Mouse (Mus musculus): ENCODE measurements around the gene Fbrs. TPM values are rescaled to one million over a fixed set of nuclear protein-coding genes. Genes with fewer than 3 reads are reported as not detected.
A peak's percentile ranks its signal among the peaks of the same experiment; 100 is the strongest.

Gene Fbrs
- 9.9 and 10.4 TPM in 2 replicates for polyA plus RNA-seq (2014; fragmentation: Nextera tagmentation; extraction: Ambion mirVana)

DNA sequence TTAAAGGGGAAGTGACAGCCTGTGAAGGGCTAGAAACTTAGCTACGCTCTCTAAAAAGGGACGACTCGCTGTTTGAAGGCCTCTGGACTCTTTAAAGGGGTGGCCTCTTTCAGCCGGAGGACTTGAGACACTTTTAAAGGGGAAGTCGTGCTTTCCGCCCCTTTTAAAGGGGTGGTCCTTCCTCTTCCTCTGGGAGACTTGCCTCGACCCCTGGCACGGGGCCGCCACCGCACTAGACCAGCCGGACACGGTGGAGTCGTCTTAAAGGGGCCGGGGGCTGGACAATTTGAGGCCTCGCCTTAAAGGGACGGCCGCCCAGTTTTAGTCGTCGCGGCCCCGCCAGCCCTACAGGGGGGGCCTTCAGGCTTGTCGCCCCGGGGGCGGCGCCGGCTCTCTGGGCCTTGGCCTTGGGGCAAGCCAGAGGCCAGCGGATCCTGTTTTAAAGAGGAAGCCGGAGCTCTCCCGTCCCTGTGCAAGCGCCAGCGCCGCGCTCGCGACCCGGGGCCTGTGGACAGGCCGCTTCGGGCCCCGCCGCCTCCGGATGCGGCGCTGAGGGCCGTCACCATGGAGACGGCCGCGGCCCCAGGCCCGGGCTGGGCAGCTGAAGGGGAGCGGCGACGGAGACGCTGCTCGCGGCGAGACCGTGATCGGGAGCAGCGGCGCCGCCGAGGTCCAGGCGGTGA lies at the start of gene Fbrs:
TSS of gene Fbrs (plus strand) at position 565 of the 683 bp plus-strand sequence.
- Histone ChIP-seq H3K4me3 (ENCODE audit: control insufficient read depth in 1 of 2, insufficient read depth in 1 of 2, low read depth in 1 of 2, low read length in 2 of 2) (peak within 1 kb of the TSS; percentile 99), H3K4me2 (ENCODE audit: low read length) (peak within 1 kb of the TSS; percentile 88), H3K27ac (replicated peaks in 1 of 2; ENCODE audit: control insufficient read depth in 1 of 2, insufficient read depth in 1 of 2, low read depth in 2 of 2, low read length in 2 of 2) (peak within 1 kb of the TSS; percentile 94 to 98), H3K36me3 (ENCODE audit: control insufficient read depth, insufficient read depth, low read length) (peaks cover 66% of the 10 kb centered on the region), H3K9ac (ENCODE audit: low read length) (peak within 1 kb of the TSS; percentile 97), H3K4me1 (ENCODE audit: control insufficient read depth in 2 of 2, insufficient read depth in 2 of 2, low read length in 2 of 2) (peaks cover 3 to 22% of the 10 kb centered on the region in 2 experiments; a peak in 3 of 4 replicates), H3K27me3 (ENCODE audit: control insufficient read depth, insufficient read depth, low read length) (no peaks in the 10 kb centered on the region), H3K9me3 (ENCODE audit: control insufficient read depth, low read length) (no peaks in the 10 kb centered on the region)
- peak; percentile 82 for ATAC-seq (ENCODE audit: insufficient number of reproducible peaks, insufficient read depth, low FRiP score, low read depth)
- WGBS, result under 1% methylated on average over 60 of the region's 62 CpGs

DNA sequence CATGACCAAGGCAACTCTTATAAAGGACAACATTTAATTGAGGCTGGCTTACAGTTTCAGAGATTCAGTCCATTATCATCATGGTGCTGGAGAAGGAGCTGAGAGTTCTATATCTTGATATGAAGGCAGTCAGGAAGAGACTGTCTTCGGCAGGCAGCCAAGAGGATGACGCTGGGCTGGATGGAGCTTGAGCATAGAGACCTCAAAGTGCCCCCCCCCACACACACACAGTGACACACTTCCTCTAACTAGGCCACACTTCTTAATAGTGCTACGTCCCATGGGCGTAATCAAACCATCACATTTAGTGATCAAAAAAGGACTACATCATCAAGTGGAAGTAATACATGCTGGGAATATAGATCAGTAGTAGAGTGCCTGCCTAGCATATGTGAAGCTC lies 43.8 kb upstream of the Fbrs start:
- H3K27me3 ChIP-seq (ENCODE audit: control insufficient read depth, insufficient read depth, low read length), result no peaks in the 10 kb centered on the region
- no peaks in the 10 kb centered on the region for H3K4me1 ChIP-seq (ENCODE audit: control insufficient read depth in 2 of 2, insufficient read depth in 2 of 2, low read length in 2 of 2)
- no peak overlapping the region for H3K4me2 ChIP-seq (ENCODE audit: low read length)
- no peak overlapping the region for H3K9ac ChIP-seq (ENCODE audit: low read length)
- H3K27ac ChIP-seq (replicated peaks in 1 of 2; ENCODE audit: control insufficient read depth in 1 of 2, insufficient read depth in 1 of 2, low read depth in 2 of 2, low read length in 2 of 2), result no peak overlapping the region
- WGBS, result 80% methylated on average over 4 of the region's 4 CpGs
- ATAC-seq (ENCODE audit: insufficient number of reproducible peaks, insufficient read depth, low FRiP score, low read depth), result no peak
- H3K9me3 ChIP-seq (ENCODE audit: control insufficient read depth, low read length), result peaks cover 5% of the 10 kb centered on the region
- H3K36me3 ChIP-seq (ENCODE audit: control insufficient read depth, insufficient read depth, low read length), result no peaks in the 10 kb centered on the region
- H3K4me3 ChIP-seq (ENCODE audit: control insufficient read depth in 1 of 2, insufficient read depth in 1 of 2, low read depth in 1 of 2, low read length in 2 of 2), result no peak overlapping the region

DNA sequence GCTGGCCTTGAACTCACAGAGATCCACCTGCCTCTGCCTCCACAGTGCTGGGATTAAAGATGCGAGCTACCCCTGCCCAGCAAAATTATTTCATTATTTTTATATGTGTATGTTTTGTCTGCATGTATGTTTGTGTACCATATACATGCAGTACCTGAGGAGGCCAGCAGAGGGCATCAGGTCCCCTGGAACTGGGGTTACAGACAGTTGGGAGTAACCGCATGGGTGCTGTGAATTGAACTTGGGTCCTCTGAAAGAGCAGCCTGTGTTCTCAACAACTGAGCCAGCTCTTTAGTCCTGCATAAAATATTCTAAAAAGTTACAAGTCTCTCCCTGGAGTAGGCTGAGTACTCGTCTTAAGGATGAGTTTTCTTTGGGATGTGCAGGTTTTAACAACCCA lies 41.3 kb upstream of the Fbrs start:
- WGBS, result 85% methylated on average over 3 of the region's 3 CpGs
- H3K4me2 ChIP-seq (ENCODE audit: low read length), result no peak overlapping the region
- peaks cover 12% of the 10 kb centered on the region for H3K36me3 ChIP-seq (ENCODE audit: control insufficient read depth, insufficient read depth, low read length)
- H3K9me3 ChIP-seq (ENCODE audit: control insufficient read depth, low read length), result peaks cover 5% of the 10 kb centered on the region
- no peak overlapping the region for H3K9ac ChIP-seq (ENCODE audit: low read length)
- H3K27me3 ChIP-seq (ENCODE audit: control insufficient read depth, insufficient read depth, low read length), result no peaks in the 10 kb centered on the region
- H3K4me3 ChIP-seq (ENCODE audit: control insufficient read depth in 1 of 2, insufficient read depth in 1 of 2, low read depth in 1 of 2, low read length in 2 of 2), result no peak overlapping the region
- ATAC-seq (ENCODE audit: insufficient number of reproducible peaks, insufficient read depth, low FRiP score, low read depth), result no peak
- no peaks in the 10 kb centered on the region for H3K4me1 ChIP-seq (ENCODE audit: control insufficient read depth in 2 of 2, insufficient read depth in 2 of 2, low read length in 2 of 2)
- H3K27ac ChIP-seq (replicated peaks in 1 of 2; ENCODE audit: control insufficient read depth in 1 of 2, insufficient read depth in 1 of 2, low read depth in 2 of 2, low read length in 2 of 2), result no peak overlapping the region

DNA sequence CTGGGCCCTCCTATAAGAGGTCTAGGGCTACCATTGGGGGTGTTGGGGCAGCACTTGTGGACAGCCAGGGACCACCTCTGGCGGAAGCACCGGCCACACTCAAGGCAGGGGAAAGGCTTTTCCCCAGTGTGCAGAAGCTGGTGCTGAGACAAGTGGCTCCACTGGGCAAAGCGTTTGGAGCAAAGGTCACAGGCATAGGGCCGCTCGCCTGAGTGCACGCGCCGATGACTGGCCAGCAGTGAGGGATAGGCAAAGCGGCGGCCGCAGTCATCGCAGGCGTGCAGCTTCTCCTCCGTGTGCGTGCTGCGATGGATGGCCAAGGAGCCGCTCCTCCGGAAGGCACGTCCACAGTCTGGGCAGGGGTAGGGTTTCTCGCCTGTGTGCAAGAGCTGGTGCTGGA lies 35.0 kb upstream of the Fbrs start:
- ATAC-seq (ENCODE audit: insufficient number of reproducible peaks, insufficient read depth, low FRiP score, low read depth), result no peak; the same call in 1 of the 2 replicates
- Histone ChIP-seq H3K27me3 (ENCODE audit: control insufficient read depth, insufficient read depth, low read length) (no peaks in the 10 kb centered on the region), H3K4me3 (ENCODE audit: control insufficient read depth in 1 of 2, insufficient read depth in 1 of 2, low read depth in 1 of 2, low read length in 2 of 2) (no peak overlapping the region), H3K27ac (replicated peaks in 1 of 2; ENCODE audit: control insufficient read depth in 1 of 2, insufficient read depth in 1 of 2, low read depth in 2 of 2, low read length in 2 of 2) (no peak overlapping the region), H3K9ac (ENCODE audit: low read length) (no peak overlapping the region), H3K4me1 (ENCODE audit: control insufficient read depth in 2 of 2, insufficient read depth in 2 of 2, low read length in 2 of 2) (no peaks in the 10 kb centered on the region; a peak in 1 of 4 replicates), H3K9me3 (ENCODE audit: control insufficient read depth, low read length) (no peaks in the 10 kb centered on the region), H3K36me3 (ENCODE audit: control insufficient read depth, insufficient read depth, low read length) (peaks cover 51% of the 10 kb centered on the region), H3K4me2 (ENCODE audit: low read length) (no peak overlapping the region)
- 89% methylated on average over 20 of the region's 20 CpGs for WGBS

DNA sequence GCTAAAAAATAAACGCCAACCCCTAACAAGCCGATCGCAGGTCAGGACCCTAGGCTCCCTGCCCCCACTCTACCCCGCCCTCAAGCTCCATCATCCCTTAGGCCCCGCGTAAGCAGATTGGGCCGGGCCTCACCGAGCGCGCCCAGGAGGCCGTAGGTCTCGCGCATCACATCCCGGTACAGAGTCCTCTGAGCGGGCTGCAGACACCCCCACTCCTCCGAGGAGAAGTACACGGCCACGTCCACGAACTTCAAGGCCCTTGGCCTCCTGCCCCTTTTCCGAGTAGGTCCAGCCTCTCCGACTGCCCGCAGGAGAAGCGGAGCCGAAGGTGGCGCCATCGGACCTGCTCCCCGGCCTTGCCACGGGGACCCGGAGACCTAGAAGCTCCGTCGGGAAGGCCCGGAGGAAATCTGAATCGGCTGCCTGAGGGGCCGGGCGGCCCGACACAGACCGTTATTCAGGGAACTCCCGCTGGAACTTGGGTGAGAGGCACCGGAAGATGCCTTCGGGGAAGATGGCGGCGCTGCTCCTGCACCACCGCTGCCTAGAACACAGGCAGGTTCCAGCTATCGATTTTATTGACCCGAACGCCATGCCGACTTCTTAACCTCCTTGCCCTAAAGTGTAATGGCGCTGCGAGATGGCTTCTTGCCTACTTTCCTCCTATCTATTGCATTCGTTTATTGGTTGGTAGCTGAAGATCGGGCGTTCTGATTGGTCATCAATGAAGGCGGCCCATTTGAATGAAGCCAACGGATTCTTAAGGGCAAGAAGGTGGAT lies 30.3 kb upstream of the Fbrs start, which contains the start of gene Zfp689:
TSS of gene Zfp689 (minus strand) at position 638 of the 780 bp plus-strand sequence.
- peaks cover 58% of the 10 kb centered on the region for H3K36me3 ChIP-seq (ENCODE audit: control insufficient read depth, insufficient read depth, low read length)

DNA sequence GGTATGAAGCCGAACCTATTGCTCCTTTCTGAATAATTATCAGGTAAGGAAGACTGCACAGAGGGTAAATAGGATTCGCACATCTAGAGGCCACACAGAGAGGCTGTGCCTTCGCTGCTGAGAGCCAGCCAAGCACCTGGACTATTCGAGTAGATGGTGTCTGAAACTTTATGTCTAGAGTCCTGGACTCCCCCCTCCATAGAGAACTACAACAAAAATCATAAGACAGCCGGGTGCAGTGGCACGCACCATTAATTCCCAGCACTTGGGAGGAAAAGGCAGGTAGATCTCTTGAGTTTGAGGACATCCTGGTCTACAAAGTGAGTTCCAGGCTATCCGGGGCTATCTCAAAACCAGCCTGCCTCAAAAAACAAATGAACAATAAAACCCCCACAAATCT lies 29.0 kb upstream of the Fbrs start:
- Histone ChIP-seq H3K27me3 (ENCODE audit: control insufficient read depth, insufficient read depth, low read length) (no peaks in the 10 kb centered on the region), H3K4me1 (ENCODE audit: control insufficient read depth in 2 of 2, insufficient read depth in 2 of 2, low read length in 2 of 2) (peaks cover 3 to 17% of the 10 kb centered on the region in 2 experiments), H3K4me3 (ENCODE audit: control insufficient read depth in 1 of 2, insufficient read depth in 1 of 2, low read depth in 1 of 2, low read length in 2 of 2) (peak overlapping the region; percentile 93 to 94; a peak in 3 of 4 replicates), H3K36me3 (ENCODE audit: control insufficient read depth, insufficient read depth, low read length) (peaks cover 50% of the 10 kb centered on the region), H3K27ac (replicated peaks in 1 of 2; ENCODE audit: control insufficient read depth in 1 of 2, insufficient read depth in 1 of 2, low read depth in 2 of 2, low read length in 2 of 2) (no peak overlapping the region), H3K9me3 (ENCODE audit: control insufficient read depth, low read length) (no peaks in the 10 kb centered on the region), H3K9ac (ENCODE audit: low read length) (peak overlapping the region; percentile 98), H3K4me2 (ENCODE audit: low read length) (peak overlapping the region; percentile 86)
- 87% methylated on average over 7 of the region's 7 CpGs for WGBS
- ATAC-seq (ENCODE audit: insufficient number of reproducible peaks, insufficient read depth, low FRiP score, low read depth), result no peak

More for the DNA sequence above, 30.3 kb upstream of the Fbrs start, which contains the start of gene Zfp689:
- peak; percentile 85 for ATAC-seq (ENCODE audit: insufficient number of reproducible peaks, insufficient read depth, low FRiP score, low read depth)
- Histone ChIP-seq H3K9me3 (ENCODE audit: control insufficient read depth, low read length) (no peaks in the 10 kb centered on the region), H3K27ac (replicated peaks in 1 of 2; ENCODE audit: control insufficient read depth in 1 of 2, insufficient read depth in 1 of 2, low read depth in 2 of 2, low read length in 2 of 2) (peak within 1 kb of the TSS; percentile 95 to 96), H3K27me3 (ENCODE audit: control insufficient read depth, insufficient read depth, low read length) (no peaks in the 10 kb centered on the region), H3K4me1 (ENCODE audit: control insufficient read depth in 2 of 2, insufficient read depth in 2 of 2, low read length in 2 of 2) (peaks cover 3 to 17% of the 10 kb centered on the region in 2 experiments), H3K4me2 (ENCODE audit: low read length) (peak within 1 kb of the TSS; percentile 86), H3K4me3 (ENCODE audit: control insufficient read depth in 1 of 2, insufficient read depth in 1 of 2, low read depth in 1 of 2, low read length in 2 of 2) (peak within 1 kb of the TSS; percentile 93 to 94), H3K9ac (ENCODE audit: low read length) (peak within 1 kb of the TSS; percentile 98)
- under 1% methylated on average over 54 of the region's 54 CpGs for WGBS

DNA sequence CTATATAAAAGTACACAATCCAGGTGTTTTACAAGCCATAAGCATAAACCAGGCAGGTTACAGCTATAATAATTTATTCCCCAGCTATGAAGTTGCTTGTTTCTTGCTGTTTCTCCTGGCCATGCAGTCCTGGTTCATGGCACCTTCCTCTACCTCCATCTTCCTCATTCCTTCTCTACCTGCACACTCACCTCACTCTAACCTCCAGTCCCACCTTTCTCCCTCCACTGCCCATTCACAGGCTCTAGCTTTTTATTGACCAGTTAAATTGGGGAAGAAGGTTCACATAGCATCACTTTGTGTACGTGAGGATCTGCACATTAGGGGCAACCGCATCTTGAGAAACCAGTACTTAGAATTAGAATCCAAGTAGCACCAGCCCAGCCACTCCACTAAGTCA lies 25.9 kb upstream of the Fbrs start:
- 95% methylated on average over 2 of the region's 2 CpGs for WGBS
- Histone ChIP-seq H3K4me1 (ENCODE audit: control insufficient read depth in 2 of 2, insufficient read depth in 2 of 2, low read length in 2 of 2) (peaks cover 3 to 17% of the 10 kb centered on the region in 2 experiments), H3K27ac (replicated peaks in 1 of 2; ENCODE audit: control insufficient read depth in 1 of 2, insufficient read depth in 1 of 2, low read depth in 2 of 2, low read length in 2 of 2) (no peak overlapping the region), H3K4me2 (ENCODE audit: low read length) (no peak overlapping the region), H3K36me3 (ENCODE audit: control insufficient read depth, insufficient read depth, low read length) (peaks cover 51% of the 10 kb centered on the region), H3K9ac (ENCODE audit: low read length) (no peak overlapping the region), H3K4me3 (ENCODE audit: control insufficient read depth in 1 of 2, insufficient read depth in 1 of 2, low read depth in 1 of 2, low read length in 2 of 2) (no peak overlapping the region), H3K9me3 (ENCODE audit: control insufficient read depth, low read length) (no peaks in the 10 kb centered on the region), H3K27me3 (ENCODE audit: control insufficient read depth, insufficient read depth, low read length) (no peaks in the 10 kb centered on the region)
- ATAC-seq (ENCODE audit: insufficient number of reproducible peaks, insufficient read depth, low FRiP score, low read depth), result no peak

Data from heart, embryonic 14.5 days (tissue).